Comparison of ENCODE assay signal across 8 mouse cellular contexts in genomic region chr6:98949703-98950191, GRCm38 (mm10).
DNase-seq lines count a peak whose midpoint lies in the region; ATAC-seq and TF ChIP-seq lines count a peak whose summit lies in the region.

No protein-coding gene starts in this region.

- H3K4me3 ChIP-seq in forebrain, postnatal 0 days (ENCODE audit: low read depth, low read length) = no peak overlapping the region
- H3K4me3 ChIP-seq in kidney, adult 2 months (ENCODE audit: insufficient read depth, low read depth, low read length) = no peak overlapping the region
- H3K4me3 ChIP-seq in cerebellum, adult 2 months (replicated peaks; ENCODE audit: insufficient read depth, low read depth, low read length) = no peak overlapping the region

- DNase-seq in heart, adult 18-20 months = peak; percentile 22 to 42
- DNase-seq in heart, adult 8-10 months (ENCODE audit: low spot score) = no peak
- DNase-seq in forebrain, postnatal 0 days = no peak
- peak; percentile 53 for DNase-seq in kidney, adult 2 months
- peak; percentile 58 for DNase-seq in lung, postnatal 10 days
- DNase-seq in urinary bladder, postnatal 14 days (ENCODE audit: low spot score) = peak; percentile 85
- DNase-seq in cerebellum, adult 9-10 months = no peak
- DNase-seq in cerebellum, adult 2 months = no peak

- H3K4me1 ChIP-seq in forebrain, postnatal 0 days (ENCODE audit: insufficient read depth) = no peaks in the 10 kb centered on the region
- peaks cover 11% of the 10 kb centered on the region for H3K4me1 ChIP-seq in kidney, adult 2 months (ENCODE audit: control insufficient read depth, insufficient read depth, low read length)
- no peaks in the 10 kb centered on the region for H3K4me1 ChIP-seq in cerebellum, adult 2 months (ENCODE audit: control insufficient read depth, insufficient read depth, low read length)

- TF ChIP-seq POLR2A in kidney, adult 2 months (IDR thresholded peaks at IDR 0.05; ENCODE audit: low read depth, low read length) = no peak
- no peak for TF ChIP-seq POLR2A in cerebellum, adult 2 months (IDR thresholded peaks at IDR 0.05; ENCODE audit: borderline replicate concordance, insufficient read depth, low read length)

- H3K9ac ChIP-seq in forebrain, postnatal 0 days = no peak overlapping the region

- peaks cover 5% of the 10 kb centered on the region for H3K36me3 ChIP-seq in forebrain, postnatal 0 days (ENCODE audit: insufficient read depth)
- no peaks in the 10 kb centered on the region for H3K36me3 ChIP-seq in kidney, adult 2 months (ENCODE audit: control insufficient read depth, insufficient read depth, low read length)

- WGBS in forebrain, postnatal 0 days = 27% methylated on average over 6 of the region's 6 CpGs
- 14% methylated on average over 6 of the region's 6 CpGs for WGBS in kidney, adult 2 months
- 59% methylated on average over 6 of the region's 6 CpGs for WGBS in cerebellum, adult 2 months

- H3K4me2 ChIP-seq in forebrain, postnatal 0 days (ENCODE audit: low read depth) = no peak overlapping the region

- no peaks in the 10 kb centered on the region for H3K9me3 ChIP-seq in forebrain, postnatal 0 days (ENCODE audit: low read length)

- peak overlapping the region; percentile 15; the same call in 1 of the 2 replicates for H3K27ac ChIP-seq in forebrain, postnatal 0 days (ENCODE audit: low read depth, low read length)
- peak overlapping the region; percentile 74 for H3K27ac ChIP-seq in kidney, adult 2 months (ENCODE audit: insufficient read depth, low read depth, low read length)
- no peak overlapping the region for H3K27ac ChIP-seq in cerebellum, adult 2 months (ENCODE audit: insufficient read depth, low read length)

- TF ChIP-seq CTCF in forebrain, postnatal 0 days (IDR thresholded peaks at IDR 0.05; ENCODE audit: low read depth) = no peak
- TF ChIP-seq CTCF in kidney, adult 2 months (conservative IDR thresholded peaks at IDR 0.05; ENCODE audit: insufficient read depth, insufficient read length, low read depth, low read length) = 0 out of 2 replicates have a peak, but pooled peaks have one; percentile 3
- TF ChIP-seq CTCF in cerebellum, adult 2 months (IDR thresholded peaks at IDR 0.05; ENCODE audit: borderline replicate concordance, insufficient read depth, low read depth, low read length) = no peak

- ATAC-seq in forebrain, postnatal 0 days = peak; percentile 18; the same call in 1 of the 2 replicates

- H3K27me3 ChIP-seq in forebrain, postnatal 0 days (ENCODE audit: insufficient read depth, low read length) = no peaks in the 10 kb centered on the region; the same call in 1 of the 2 replicates
- H3K27me3 ChIP-seq in kidney, adult 2 months (replicated peaks; ENCODE audit: control insufficient read depth, insufficient read depth, low read length) = no peaks in the 10 kb centered on the region
- H3K27me3 ChIP-seq in cerebellum, adult 2 months (ENCODE audit: control insufficient read depth, insufficient read depth, low read length) = no peaks in the 10 kb centered on the region

Comparison
In these comparisons a context has a peak if more than half of its experiments do, and no peak if none do; other contexts are left out.
1. DNase-seq: peak in heart, adult 18-20 months (2 of 2), kidney, adult 2 months (single experiment), lung, postnatal 10 days (single experiment) and urinary bladder, postnatal 14 days (single experiment); none in heart, adult 8-10 months (single experiment), forebrain, postnatal 0 days (single experiment), cerebellum, adult 9-10 months (single experiment) and cerebellum, adult 2 months (0 of 2).